Mouse (Mus musculus) spleen, adult 18-20 months (tissue): Measurements from ENCODE around the gene Prss38.
"Not testable (repeated sequence)": the region's sequence is repeated elsewhere in the genome, so short reads cannot be mapped to it uniquely, and the experiment has no call there.

Experiments used
- DNase-seq, 2 experiments: peaks; one replicate each; pipeline ENCODE4 v3.0.0; 2022; ENCODE audit warnings: mixed read lengths in 2 of 2

The Prss38 gene

GRCm38 (mm10) chr11:59369848-59370247, 5.6 kb downstream of the Prss38 start:
- no peak for DNase-seq

GRCm38 (mm10) chr11:59367955-59368354, 7.5 kb downstream of the Prss38 start:
- DNase-seq, result not testable (repeated sequence)

GRCm38 (mm10) chr11:59366633-59367032, 8.8 kb downstream of the Prss38 start:
- no peak for DNase-seq

GRCm38 (mm10) chr11:59366031-59366430, 9.4 kb downstream of the Prss38 start:
- DNase-seq, result no peak

GRCm38 (mm10) chr11:59364417-59364816, 11.0 kb downstream of the Prss38 start:
- DNase-seq, result no peak

GRCm38 (mm10) chr11:59364007-59364406, 11.4 kb downstream of the Prss38 start:
- DNase-seq, result no peak

- no peak for DNase-seq
Measured at GRCm38 (mm10) chr11:59361291-59361690, 14.2 kb downstream of the Prss38 start.

GRCm38 (mm10) chr11:59356874-59357289, 18.6 kb downstream of the Prss38 start:
- DNase-seq, result no peak

GRCm38 (mm10) chr11:59354793-59355192, 20.7 kb downstream of the Prss38 start:
- DNase-seq, result no peak

- DNase-seq, result no peak
Measured at GRCm38 (mm10) chr11:59350326-59350725, 25.1 kb downstream of the Prss38 start.

- DNase-seq, result no peak
Measured at GRCm38 (mm10) chr11:59346166-59346910, 29.1 kb downstream of the Prss38 start.

- DNase-seq, result no peak
Measured at GRCm38 (mm10) chr11:59342956-59343355, 32.5 kb downstream of the Prss38 start.

- DNase-seq, result no peak
Measured at GRCm38 (mm10) chr11:59338736-59339120, 36.7 kb downstream of the Prss38 start.

GRCm38 (mm10) chr11:59337955-59338735, 37.3 kb downstream of the Prss38 start:
- no peak for DNase-seq

- DNase-seq, result no peak
Measured at GRCm38 (mm10) chr11:59336381-59336780, 39.1 kb downstream of the Prss38 start.

GRCm38 (mm10) chr11:59335942-59336341, 39.5 kb downstream of the Prss38 start:
- DNase-seq, result no peak

GRCm38 (mm10) chr11:59335150-59335549, 40.3 kb downstream of the Prss38 start:
- no peak for DNase-seq

- DNase-seq, result no peak
Measured at GRCm38 (mm10) chr11:59332938-59333337, 42.5 kb downstream of the Prss38 start.

- no peak for DNase-seq
Measured at GRCm38 (mm10) chr11:59331167-59331869, 44.1 kb downstream of the Prss38 start.

- peak in 1 of 2 experiments; percentile 52 for DNase-seq
Measured at GRCm38 (mm10) chr11:59330560-59330959, 44.9 kb downstream of the Prss38 start.

- no peak for DNase-seq
Measured at GRCm38 (mm10) chr11:59329616-59330015, 45.8 kb downstream of the Prss38 start.

- no peak for DNase-seq
Measured at GRCm38 (mm10) chr11:59327625-59328024, 47.8 kb downstream of the Prss38 start.

GRCm38 (mm10) chr11:59324777-59325176, 50.7 kb downstream of the Prss38 start:
- no peak for DNase-seq
